Mouse (Mus musculus) heart, adult 2 months (tissue): ENCODE measurements around the gene Dcp1b.

Experiments
- CTCF ChIP-seq: fragments of 200-600 bp; IDR thresholded peaks from 2 replicates; pipeline ENCODE4 v1.8.1; 2022; ENCODE audit warnings: antibody characterized with exemption, mild to moderate bottlenecking, moderate library complexity
- EP300 ChIP-seq: fragments of 200-500 bp; IDR thresholded peaks from 2 replicates; pipeline ENCODE4 v1.6.1; 2011; ENCODE audit warnings: low read depth, low read length, control low read depth; ENCODE audit not compliant: insufficient read depth
- POLR2A ChIP-seq: fragments of 200-500 bp; IDR thresholded peaks from 2 replicates; pipeline ENCODE4 v1.6.1; 2011; ENCODE audit warnings: mild to moderate bottlenecking, low read depth, low read length, control low read depth; ENCODE audit not compliant: insufficient read depth

DNA sequence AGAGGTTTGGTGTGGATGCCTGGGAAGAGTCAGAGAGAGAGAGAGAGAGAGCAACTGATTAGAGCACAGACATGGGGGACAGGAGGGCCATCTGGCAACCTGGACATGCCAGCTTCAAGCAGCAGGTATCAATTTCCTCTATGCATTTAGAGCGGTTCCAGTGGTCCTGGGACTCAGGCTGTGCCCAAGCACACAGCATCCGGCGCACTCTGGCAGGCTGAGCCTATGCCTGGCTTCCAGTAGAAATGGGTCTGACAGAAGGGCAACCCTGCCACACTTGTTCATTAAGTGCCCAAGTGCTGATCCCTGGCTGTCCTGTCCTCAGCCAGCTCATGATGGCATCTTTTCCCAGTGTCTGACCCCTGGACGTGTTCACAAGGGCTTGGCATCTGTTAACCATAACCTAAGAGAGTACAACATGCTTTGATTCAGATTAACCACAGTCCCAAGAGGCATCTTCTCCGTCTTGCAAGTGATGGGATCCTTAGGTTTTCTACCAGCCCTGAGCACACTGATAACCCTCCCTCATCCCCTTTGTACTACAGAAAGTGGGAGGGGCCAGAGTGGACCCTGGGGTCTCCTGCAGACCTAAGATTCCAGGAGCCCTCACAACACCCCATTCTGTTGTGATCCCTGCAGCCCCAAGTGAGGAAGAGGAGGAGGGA lies 64.4 kb downstream of the Dcp1b start:
- TF ChIP-seq POLR2A, result no peak
- TF ChIP-seq CTCF, result no peak
- TF ChIP-seq EP300, result no peak
